Mouse (Mus musculus): ENCODE results near the gene H13.

The H13 gene

GRCm38 (mm10) chr2:152734501-152734900 is 65.2 kb downstream of the H13 start:
- DNase-seq (ENCODE audit: low spot score in 2 of 2), result no peak

- peak; percentile 80 to 90 for DNase-seq (ENCODE audit: low spot score in 2 of 2)
Measured at GRCm38 (mm10) chr2:152734984-152735383, 65.7 kb downstream of the H13 start.

GRCm38 (mm10) chr2:152736090-152736601 is 66.9 kb downstream of the H13 start, which contains the start of gene Id1:
Gene Id1 (plus strand): TSS chr2:152736251.
- DNase-seq (ENCODE audit: low spot score in 2 of 2), result peak; percentile 37 to 65

- DNase-seq (ENCODE audit: low spot score in 2 of 2), result no peak
Measured at GRCm38 (mm10) chr2:152736748-152737147, 67.5 kb downstream of the H13 start.

GRCm38 (mm10) chr2:152737306-152738221 is 68.3 kb downstream of the H13 start:
- DNase-seq (ENCODE audit: low spot score in 2 of 2), result no peak

- no peak for DNase-seq (ENCODE audit: low spot score in 2 of 2)
Measured at GRCm38 (mm10) chr2:152738341-152738740, 69.1 kb downstream of the H13 start.

- peak in 1 of 2 experiments; percentile 53 for DNase-seq (ENCODE audit: low spot score in 2 of 2)
Measured at GRCm38 (mm10) chr2:152739031-152739841, 70.0 kb downstream of the H13 start.

GRCm38 (mm10) chr2:152739842-152740260 is 70.6 kb downstream of the H13 start:
- no peak for DNase-seq (ENCODE audit: low spot score in 2 of 2)

GRCm38 (mm10) chr2:152740490-152740889 is 71.2 kb downstream of the H13 start:
- no peak for DNase-seq (ENCODE audit: low spot score in 2 of 2)

GRCm38 (mm10) chr2:152741153-152742041 is 72.1 kb downstream of the H13 start:
- DNase-seq (ENCODE audit: low spot score in 2 of 2), result peak in 1 of 2 experiments; percentile 42

- peak; percentile 66 to 83 for DNase-seq (ENCODE audit: low spot score in 2 of 2)
Measured at GRCm38 (mm10) chr2:152742435-152742834, 73.2 kb downstream of the H13 start.

- no peak for DNase-seq (ENCODE audit: low spot score in 2 of 2)
Measured at GRCm38 (mm10) chr2:152753944-152754711, 84.9 kb downstream of the H13 start, which contains the start of gene Cox4i2. Gene Cox4i2 (plus strand): TSS chr2:152754173.

GRCm38 (mm10) chr2:152756474-152757393 is 87.5 kb downstream of the H13 start:
- DNase-seq (ENCODE audit: low spot score in 2 of 2), result no peak

GRCm38 (mm10) chr2:152757478-152757877 is 88.2 kb downstream of the H13 start:
- peak in 1 of 2 experiments; percentile 25 for DNase-seq (ENCODE audit: low spot score in 2 of 2)

Measured in cerebellum, postnatal 4 days (tissue).